Mouse (Mus musculus) macrophage (primary cell): ENCODE data around the gene Wnt4. TPM values are rescaled to one million over a fixed set of nuclear protein-coding genes. Genes with fewer than 3 reads are reported as not detected.

Experiments used
- H3K27ac ChIP-seq: fragments of 350-480 bp; formaldehyde crosslinking; 2 replicates; pipeline ENCODE4 v1.9.0; 2021
- H3K36me3 ChIP-seq: fragments of 350-480 bp; formaldehyde crosslinking; 2 replicates; pipeline ENCODE4 v1.9.0; 2021; ENCODE audit errors: inconsistent target
- H3K4me3 ChIP-seq: fragments of 350-480 bp; formaldehyde crosslinking; 2 replicates; pipeline ENCODE4 v1.9.0; 2021; ENCODE audit errors: inconsistent target
- H3K79me2 ChIP-seq: fragments of 350-480 bp; formaldehyde crosslinking; 2 replicates; pipeline ENCODE4 v1.9.0; 2021; ENCODE audit errors: inconsistent target
- WGBS: methylation state at CpG from one replicate; pipeline ENCODE4 v1.1.7; 2026; ENCODE audit warnings: inconsistent platforms; ENCODE audit not compliant: missing documents; 5-methylcytosine and 5-hydroxymethylcytosine counted together
- polyA plus RNA-seq: library from polyadenylated mRNA; stranded (reverse); fragments of 250-400 nt; gene quantifications from 3 replicates; pipeline ENCODE4 v1.2.4, GENCODE M21; 2018; ENCODE audit warnings: inconsistent platforms
- total RNA-seq, 78 experiments: library from RNA; depleted of rRNA; stranded (reverse); fragments of 250-400 nt; gene quantifications; 1 replicate in 9 of 78; 2 replicates in 24 of 78; 3 replicates in 43 of 78; 4 replicates in 2 of 78; pipeline ENCODE4 v1.2.4; 2018; ENCODE audit warnings: inconsistent platforms in 56 of 78

Wnt4 gene
- under 1 TPM in 1 of 26 experiments, not detected in 25; 0.16 TPM for total RNA-seq (2018; cell fraction: chromatin; rRNA removed)
- total RNA-seq (2018; cell fraction: cytosol; rRNA removed): not detected
- under 1 TPM in 1 of 26 experiments, not detected in 25; 0.14 TPM for total RNA-seq (2018; cell fraction: nucleus; rRNA removed)
- polyA plus RNA-seq: not detected in 3 replicates

DNA sequence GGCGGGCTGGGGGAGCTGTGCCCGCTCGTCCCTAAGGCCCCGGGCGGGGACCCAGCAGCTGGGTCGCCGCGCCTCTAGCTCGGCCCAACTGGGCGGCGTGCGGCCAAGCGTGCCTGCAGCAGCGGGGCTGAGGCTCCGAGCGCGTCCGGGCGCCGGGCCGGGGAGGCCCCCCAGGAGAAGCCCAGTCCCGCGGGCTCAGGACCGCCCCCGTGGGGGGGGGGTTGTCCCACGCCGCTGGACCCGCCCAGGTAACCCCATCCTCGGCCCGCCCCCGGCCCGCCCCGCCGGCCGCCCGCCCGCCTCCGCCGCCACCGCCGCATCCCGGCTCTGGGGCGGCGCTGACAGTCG is at the start of gene Wnt4:
TSS of gene Wnt4 (plus strand) at position 324 of the 348 bp plus-strand sequence.
- WGBS: under 1% methylated on average over 35 of the region's 45 CpGs
- no peaks in the 10 kb centered on the region for H3K36me3 ChIP-seq

DNA sequence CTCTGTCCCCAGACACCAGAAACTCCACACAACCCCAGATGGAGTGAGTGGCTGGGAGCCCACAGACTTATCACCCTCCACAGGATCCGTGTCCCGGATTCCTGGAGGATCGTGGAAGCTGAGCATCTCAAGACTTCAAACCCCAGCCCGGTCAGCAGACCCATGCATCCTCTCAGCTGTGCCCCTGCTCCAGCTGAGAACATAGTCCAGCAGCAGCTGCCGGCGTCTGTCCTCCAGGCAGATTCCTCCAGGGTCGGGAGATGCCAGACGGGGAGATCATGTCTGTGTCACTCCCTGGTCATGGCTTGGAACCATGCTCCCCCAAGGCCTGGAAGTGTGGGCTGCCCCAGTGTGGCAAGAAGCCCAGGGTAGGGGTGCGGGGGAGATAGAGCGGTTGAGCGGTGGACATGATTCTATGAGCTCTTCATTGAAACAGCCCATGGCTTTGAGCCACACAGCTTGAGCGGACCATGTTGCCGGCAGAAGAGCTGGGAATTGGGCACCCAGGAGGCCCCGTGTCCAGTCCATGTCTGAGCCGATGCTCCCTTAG is 48.6 kb upstream of the Wnt4 start:
- WGBS: 96% methylated on average over 15 of the region's 15 CpGs
- Histone ChIP-seq H3K4me3 (no peak overlapping the region), H3K36me3 (no peaks in the 10 kb centered on the region), H3K79me2 (no peaks in the 10 kb centered on the region), H3K27ac (no peak overlapping the region)

More for the DNA sequence above, at the start of gene Wnt4:
- Histone ChIP-seq H3K4me3 (no peak within 1 kb of the TSS), H3K79me2 (no peaks in the 10 kb centered on the region), H3K27ac (no peak within 1 kb of the TSS)

DNA sequence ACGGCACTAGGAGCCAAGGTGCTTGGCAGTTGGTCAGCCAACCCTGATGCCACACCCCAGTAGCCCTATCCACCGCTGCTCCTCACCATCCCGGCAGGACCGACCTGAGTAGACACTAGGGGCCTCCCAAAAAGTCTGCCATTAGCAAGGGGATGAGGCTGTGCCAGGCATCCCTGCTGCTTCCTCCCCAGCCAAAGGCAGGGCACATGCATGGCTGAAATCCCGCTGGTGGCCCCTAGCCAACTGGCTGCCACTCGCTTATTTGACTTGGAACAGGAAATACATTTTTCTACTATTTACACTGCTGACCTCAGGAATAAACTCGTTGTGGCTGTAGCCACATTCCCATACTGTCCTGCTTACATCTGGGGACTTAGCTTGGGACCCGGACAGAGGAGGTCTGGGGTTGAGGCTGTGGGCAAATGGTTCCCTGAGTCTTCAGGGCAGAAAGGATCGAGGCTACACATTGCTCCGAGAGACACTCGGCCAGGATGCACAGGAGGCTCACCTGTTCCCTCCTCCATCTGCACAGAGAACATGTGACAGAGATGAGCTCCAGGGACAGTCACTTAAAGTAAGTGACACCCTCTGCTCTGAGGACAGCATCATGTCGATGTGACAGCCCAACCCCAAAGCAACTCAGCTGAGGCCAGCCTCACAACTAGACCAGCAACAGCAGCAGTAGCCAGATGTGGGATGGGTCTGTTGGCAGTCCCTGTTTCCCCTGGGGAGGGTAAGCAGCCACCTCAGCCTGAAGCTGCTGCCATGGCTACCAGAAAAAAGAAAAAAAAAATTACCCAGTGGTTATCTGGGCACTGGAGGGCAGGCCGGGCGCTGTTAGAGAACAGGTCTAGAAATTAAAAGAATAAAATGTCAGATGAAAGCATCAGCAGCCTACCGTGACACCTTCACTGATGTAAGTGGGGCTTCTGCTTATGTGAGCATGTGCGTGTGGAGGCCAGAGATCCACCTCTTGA is 45.5 kb upstream of the Wnt4 start:
- 77% methylated on average over 16 of the region's 16 CpGs for WGBS
- Histone ChIP-seq H3K79me2 (no peaks in the 10 kb centered on the region), H3K36me3 (no peaks in the 10 kb centered on the region)

DNA sequence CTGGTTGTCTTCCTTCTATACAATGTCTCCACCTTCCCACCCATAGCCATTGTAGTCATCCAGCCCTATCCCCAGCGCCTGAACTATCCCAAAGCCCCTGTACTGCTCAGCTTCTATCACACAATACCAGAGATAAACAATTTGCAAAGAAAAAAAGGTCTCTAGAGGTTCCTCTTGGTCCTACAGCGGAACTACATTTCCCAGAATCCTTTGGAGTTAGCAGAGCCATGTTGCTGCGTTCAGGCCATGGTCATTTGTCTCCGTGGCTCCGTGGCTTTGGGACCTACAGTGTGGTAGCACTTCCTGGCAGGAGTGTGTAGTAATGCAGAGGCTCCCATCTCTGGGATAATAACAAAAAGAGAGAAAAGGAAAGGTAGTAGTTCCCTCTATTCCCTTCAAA is 43.7 kb upstream of the Wnt4 start:
- no peaks in the 10 kb centered on the region for H3K36me3 ChIP-seq
- WGBS: 76% methylated on average over 5 of the region's 5 CpGs
- no peaks in the 10 kb centered on the region for H3K79me2 ChIP-seq

More for the DNA sequence above, 45.5 kb upstream of the Wnt4 start:
- H3K4me3 ChIP-seq: no peak overlapping the region
- no peak overlapping the region for H3K27ac ChIP-seq

DNA sequence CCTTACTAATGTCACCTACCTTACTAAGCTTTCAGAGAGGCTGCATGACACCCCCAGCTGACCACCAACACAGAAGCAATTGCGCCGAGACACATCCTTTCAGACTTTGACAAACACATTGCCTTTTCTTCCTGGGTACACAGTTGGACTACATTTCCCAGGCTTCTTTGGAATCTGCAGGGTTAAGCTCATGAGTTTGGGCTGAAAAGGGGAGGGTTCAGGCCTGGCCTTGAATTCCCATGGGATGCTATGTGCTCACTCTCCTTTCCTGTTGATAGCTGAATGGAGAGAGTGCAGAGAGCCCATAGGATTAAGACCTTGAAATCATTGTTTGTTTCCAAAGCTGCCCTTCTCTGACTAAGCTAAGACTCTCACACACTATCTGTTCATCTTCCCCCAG is 42.8 kb upstream of the Wnt4 start:
- no peaks in the 10 kb centered on the region for H3K79me2 ChIP-seq
- WGBS: no CpG with 5 or more reads among the region's 2 CpGs
- no peak overlapping the region for H3K4me3 ChIP-seq
- H3K36me3 ChIP-seq: no peaks in the 10 kb centered on the region
- H3K27ac ChIP-seq: no peak overlapping the region

More for the DNA sequence above, 43.7 kb upstream of the Wnt4 start:
- H3K4me3 ChIP-seq: no peak overlapping the region
- H3K27ac ChIP-seq: no peak overlapping the region

DNA sequence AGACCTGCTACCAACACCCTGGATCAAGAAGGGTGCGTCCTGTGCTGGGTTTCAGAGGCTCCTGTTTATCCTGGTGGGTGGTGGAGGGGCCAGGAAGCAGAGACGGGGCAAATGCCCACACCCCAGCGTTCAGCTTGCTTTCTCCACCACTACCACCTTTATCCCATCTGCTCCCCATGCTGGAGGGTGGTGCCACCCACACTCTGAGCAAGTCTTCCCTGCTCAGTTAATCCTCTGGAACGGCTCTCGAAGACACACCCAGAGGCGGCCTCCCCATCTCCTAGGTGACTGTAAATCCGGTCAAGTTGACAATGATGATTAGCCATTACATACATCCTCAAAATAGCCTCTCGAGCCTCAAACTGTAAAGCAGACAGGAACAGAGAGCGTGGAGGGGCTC is 41.9 kb upstream of the Wnt4 start:
- Histone ChIP-seq H3K36me3 (no peaks in the 10 kb centered on the region), H3K27ac (no peak overlapping the region), H3K4me3 (no peak overlapping the region), H3K79me2 (no peaks in the 10 kb centered on the region)
- 95% methylated on average over 7 of the region's 9 CpGs for WGBS

DNA sequence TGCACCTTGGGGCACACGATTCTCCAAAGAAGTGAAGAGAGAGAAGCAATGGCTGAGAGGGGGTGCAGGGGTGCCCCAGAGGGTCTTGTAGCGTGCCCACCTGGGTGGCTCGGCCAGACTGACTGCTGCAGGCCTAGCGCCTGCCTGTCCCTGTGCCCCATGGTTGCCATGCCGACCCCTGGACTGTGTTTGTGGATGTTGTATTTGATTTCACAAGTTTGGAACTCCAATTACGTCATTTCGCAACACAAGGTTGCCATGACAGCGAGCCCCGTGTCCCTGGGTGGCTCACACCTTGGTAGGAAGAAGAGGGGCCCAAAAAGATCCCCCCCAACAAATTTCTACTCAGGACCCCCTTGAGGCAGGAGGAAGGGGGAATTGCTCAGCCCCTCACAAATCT is 32.4 kb upstream of the Wnt4 start:
- Histone ChIP-seq H3K27ac (no peak overlapping the region), H3K36me3 (no peaks in the 10 kb centered on the region), H3K4me3 (no peak overlapping the region), H3K79me2 (no peaks in the 10 kb centered on the region)
- WGBS: 76% methylated on average over 5 of the region's 9 CpGs

DNA sequence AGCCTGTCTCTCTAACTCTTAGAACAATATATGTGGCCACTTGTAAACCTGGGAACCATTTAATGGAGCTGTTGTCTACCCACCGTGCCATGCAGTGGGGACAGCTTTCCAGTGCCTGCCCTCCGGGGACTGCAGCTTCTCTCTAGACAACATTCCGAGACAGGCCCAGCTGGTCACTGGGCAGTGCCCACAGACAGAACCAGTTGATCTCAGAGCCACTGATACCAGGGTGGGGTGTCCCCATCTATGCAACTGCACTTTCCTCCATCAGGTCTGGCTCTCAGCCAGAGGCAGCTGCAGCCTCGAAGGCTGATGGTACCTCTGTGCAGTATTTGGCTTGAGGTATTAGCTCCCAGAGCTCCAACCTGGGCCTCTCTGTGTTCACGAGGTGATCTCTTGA is 27.0 kb upstream of the Wnt4 start:
- Histone ChIP-seq H3K27ac (no peak overlapping the region), H3K79me2 (no peaks in the 10 kb centered on the region), H3K36me3 (no peaks in the 10 kb centered on the region), H3K4me3 (no peak overlapping the region)
- 81% methylated on average over 5 of the region's 5 CpGs for WGBS

DNA sequence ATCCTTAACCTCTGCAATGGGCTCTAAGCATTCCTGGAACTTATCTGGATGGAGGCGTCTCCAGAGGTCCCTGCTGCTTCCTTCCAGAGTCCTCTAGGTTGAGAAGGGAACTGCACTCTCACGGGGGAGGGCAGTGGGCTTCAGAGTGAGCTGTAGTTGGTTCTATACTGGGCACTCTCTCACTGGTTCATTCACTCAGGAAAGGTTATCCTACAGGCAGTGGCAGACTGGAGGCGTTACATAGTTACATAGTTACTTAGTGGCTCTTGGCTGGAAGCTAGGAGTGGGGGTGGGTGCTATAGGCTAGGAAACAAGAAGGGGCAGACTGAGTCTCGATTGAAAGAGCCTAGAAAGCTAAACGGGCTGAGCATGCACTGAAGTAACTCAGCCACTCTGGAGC is 26.4 kb upstream of the Wnt4 start:
- Histone ChIP-seq H3K4me3 (no peak overlapping the region), H3K79me2 (no peaks in the 10 kb centered on the region), H3K27ac (no peak overlapping the region), H3K36me3 (no peaks in the 10 kb centered on the region)
- WGBS: 65% methylated on average over 5 of the region's 5 CpGs

DNA sequence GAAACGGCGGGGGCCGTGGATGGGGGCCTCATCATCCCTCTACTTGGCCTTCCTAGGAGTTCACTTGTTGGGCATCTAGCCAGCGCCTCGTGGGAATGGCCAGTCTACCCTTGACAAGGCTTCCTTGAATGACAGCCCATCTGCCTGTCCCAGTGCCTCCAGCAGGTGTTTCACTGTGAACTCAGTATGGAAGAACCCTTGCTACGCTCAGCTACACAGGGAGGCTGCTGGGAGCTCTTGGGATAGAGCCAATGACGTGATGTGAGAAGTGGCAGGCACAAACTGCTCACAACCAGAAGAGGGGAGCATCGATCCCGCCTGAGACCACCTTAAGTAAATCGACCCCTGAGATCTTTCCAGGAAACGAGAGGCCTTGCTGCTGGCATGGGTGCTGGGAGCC is 23.7 kb upstream of the Wnt4 start:
- H3K4me3 ChIP-seq: no peak overlapping the region
- no peaks in the 10 kb centered on the region for H3K79me2 ChIP-seq
- no peak overlapping the region for H3K27ac ChIP-seq
- 77% methylated on average over 11 of the region's 11 CpGs for WGBS
- no peaks in the 10 kb centered on the region for H3K36me3 ChIP-seq

DNA sequence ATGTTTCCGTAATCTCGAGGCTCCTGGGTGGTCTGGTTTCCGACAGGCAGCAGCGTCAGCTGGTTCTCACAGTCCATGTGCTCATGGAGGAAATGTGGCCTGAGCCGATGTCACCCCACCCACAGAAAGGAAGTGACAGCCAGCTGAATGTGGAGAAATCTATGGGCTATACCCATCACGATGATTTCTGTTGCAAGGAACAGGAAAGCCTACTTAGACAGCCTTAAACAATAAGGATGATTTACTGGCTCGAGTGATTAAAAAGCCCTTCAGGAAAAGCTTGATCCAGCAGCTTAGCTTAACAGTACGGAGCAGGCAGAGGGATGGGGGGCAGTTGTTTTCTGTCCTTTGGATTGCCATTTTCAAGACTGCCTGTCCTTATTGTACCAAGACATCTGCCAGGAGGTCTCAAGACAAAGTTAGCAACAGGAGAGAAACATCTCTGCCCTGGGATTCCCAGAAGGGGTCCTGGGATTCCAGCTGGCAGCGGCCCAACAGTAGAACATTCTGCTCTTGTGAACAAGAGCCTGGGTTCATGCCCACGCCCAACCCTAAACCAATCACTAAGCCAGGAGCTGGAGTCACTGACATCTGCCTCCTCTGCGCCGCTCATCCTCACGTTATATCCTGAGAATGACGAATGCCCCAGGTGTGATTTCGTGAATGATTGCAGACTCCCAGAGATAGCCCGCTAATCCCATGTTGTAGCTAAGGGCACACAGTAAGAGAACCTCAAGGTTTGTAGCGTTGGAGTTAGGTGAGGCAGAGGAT is 22.9 kb upstream of the Wnt4 start:
- Histone ChIP-seq H3K79me2 (no peaks in the 10 kb centered on the region), H3K36me3 (no peaks in the 10 kb centered on the region), H3K27ac (no peak overlapping the region), H3K4me3 (no peak overlapping the region)
- 62% methylated on average over 16 of the region's 17 CpGs for WGBS

DNA sequence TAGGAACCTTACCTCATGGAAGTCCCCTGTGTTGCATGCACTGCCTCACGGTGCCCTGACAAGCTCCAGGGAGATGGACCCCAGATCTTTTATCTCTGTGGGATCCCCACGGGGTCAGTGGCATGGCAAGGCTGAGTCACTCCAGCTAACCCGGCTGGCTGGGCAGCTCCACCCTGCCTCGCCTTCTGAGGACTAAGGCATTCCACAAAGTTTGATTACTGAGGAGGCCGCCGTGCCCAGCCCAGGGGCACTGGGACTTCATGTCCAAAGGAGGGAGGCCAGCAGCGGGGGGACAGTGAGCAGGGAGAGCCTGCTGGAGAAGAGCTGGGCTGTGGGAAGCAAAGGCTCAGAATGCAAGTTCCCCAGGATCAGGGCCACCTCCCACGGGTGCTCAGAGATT is 21.7 kb upstream of the Wnt4 start:
- Histone ChIP-seq H3K79me2 (no peaks in the 10 kb centered on the region), H3K27ac (no peak overlapping the region), H3K36me3 (no peaks in the 10 kb centered on the region), H3K4me3 (no peak overlapping the region)
- WGBS: 89% methylated on average over 8 of the region's 8 CpGs

DNA sequence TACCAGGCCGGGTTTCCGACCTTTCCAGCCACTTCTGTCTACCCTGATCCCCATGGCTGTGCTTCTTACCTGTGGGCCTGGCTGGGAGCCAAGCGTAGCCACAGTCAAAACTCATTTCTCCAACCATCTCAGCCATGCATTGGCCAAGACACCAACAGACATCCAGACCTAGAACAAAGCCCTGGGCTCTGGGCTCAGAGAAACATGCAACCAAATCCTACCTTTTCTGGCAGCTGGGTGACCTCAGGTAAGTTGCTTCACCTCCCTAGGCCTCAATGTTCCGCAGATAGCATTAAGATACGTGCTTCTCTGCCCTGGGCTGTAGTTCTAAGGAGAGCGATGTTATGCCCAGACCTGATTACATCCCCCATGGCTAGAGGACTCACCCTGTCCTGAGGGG is 15.5 kb upstream of the Wnt4 start:
- Histone ChIP-seq H3K4me3 (no peak overlapping the region), H3K79me2 (no peaks in the 10 kb centered on the region), H3K27ac (no peak overlapping the region), H3K36me3 (no peaks in the 10 kb centered on the region)
- 79% methylated on average over 6 of the region's 6 CpGs for WGBS

DNA sequence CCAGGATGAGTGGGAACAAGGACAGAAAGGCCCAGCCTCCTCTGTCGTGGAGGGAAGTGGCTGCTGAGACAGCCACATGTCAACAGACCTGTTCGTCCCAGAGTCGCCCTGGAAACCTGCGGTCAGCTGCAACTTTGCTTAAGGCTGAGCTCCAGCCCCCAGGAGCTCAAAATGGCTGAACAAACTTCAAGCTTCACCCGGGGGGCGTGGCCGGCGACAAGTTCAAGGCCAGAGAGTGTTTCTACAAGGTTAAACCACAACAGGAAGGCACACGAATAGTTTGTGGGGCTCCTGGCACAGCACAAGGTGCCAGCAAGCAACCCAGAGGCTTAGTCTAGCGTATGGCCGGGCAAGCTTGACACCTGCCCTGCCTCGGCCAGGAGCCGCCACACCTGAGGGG is 13.2 kb upstream of the Wnt4 start:
- H3K27ac ChIP-seq: no peak overlapping the region
- H3K36me3 ChIP-seq: no peaks in the 10 kb centered on the region
- no peaks in the 10 kb centered on the region for H3K79me2 ChIP-seq
- no peak overlapping the region for H3K4me3 ChIP-seq
- 39% methylated on average over 13 of the region's 13 CpGs for WGBS

DNA sequence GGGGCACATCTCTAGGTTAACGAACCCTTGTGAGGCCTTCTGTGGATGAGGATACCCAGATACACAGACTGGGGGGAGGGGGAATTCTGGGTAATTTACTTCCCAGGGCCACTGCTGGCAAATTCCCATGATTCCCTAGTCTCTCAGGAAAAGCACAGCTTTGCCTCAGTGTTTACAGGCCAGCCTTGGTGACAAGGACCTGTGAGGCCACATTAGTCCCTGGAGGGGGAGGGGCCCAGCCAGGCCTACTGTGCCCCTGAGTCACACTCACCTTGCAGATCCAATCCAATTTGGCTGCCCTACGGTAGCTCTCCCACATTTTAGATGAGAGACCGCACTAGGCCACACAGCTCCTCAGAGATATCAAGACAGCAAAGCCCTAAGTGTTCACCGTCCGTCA is 12.2 kb upstream of the Wnt4 start:
- no peak overlapping the region for H3K27ac ChIP-seq
- 90% methylated on average over 5 of the region's 5 CpGs for WGBS
- no peak overlapping the region for H3K4me3 ChIP-seq
- H3K79me2 ChIP-seq: no peaks in the 10 kb centered on the region
- no peaks in the 10 kb centered on the region for H3K36me3 ChIP-seq
